Mouse (Mus musculus): ENCODE data around the gene Mterf1b. TPM values are rescaled to one million over a fixed set of nuclear protein-coding genes. Genes with fewer than 3 reads are reported as not detected.
A peak's percentile ranks its signal among the peaks of the same experiment; 100 is the strongest.
"Not testable (repeated sequence)": the region's sequence is repeated elsewhere in the genome, so short reads cannot be mapped to it uniquely, and the experiment has no call there.

Mterf1b gene
- polyA plus RNA-seq (2014; fragmentation: Nextera tagmentation; extraction: Ambion mirVana), result 2.7 and 3.7 TPM in 2 replicates

- not testable (repeated sequence) for H3K27me3 ChIP-seq (ENCODE audit: control insufficient read depth, insufficient read depth, low read length); H3K27ac ChIP-seq (ENCODE audit: low read depth, low read length); H3K36me3 ChIP-seq (ENCODE audit: control insufficient read depth, insufficient read depth, low read length); H3K9me3 ChIP-seq (ENCODE audit: control insufficient read depth, low read length); H3K4me1 ChIP-seq (replicated peaks; ENCODE audit: control insufficient read depth, insufficient read depth, low read length)
- peak within 1 kb of the TSS; percentile 50 for H3K4me2 ChIP-seq (replicated peaks; ENCODE audit: low read depth, low read length)
- ATAC-seq (ENCODE audit: low FRiP score), result peak; percentile 99
- 64% methylated on average over 11 of the region's 37 CpGs for WGBS
- H3K9ac ChIP-seq (ENCODE audit: low read depth, low read length), result peak within 1 kb of the TSS; percentile 43
- peak; percentile 36 for DNase-seq (ENCODE audit: low spot score)
- H3K4me3 ChIP-seq (ENCODE audit: low read depth, low read length), result peak within 1 kb of the TSS; percentile 36
Observed at GRCm38 (mm10) chr5:4191671-4192480, at the start of gene Mterf1b. TSS of gene Mterf1b (plus strand) at chr5:4192367.

- WGBS, result 79% methylated on average over 4 of the region's 5 CpGs
- not testable (repeated sequence) for H3K36me3 ChIP-seq (ENCODE audit: control insufficient read depth, insufficient read depth, low read length); H3K4me3 ChIP-seq (ENCODE audit: low read depth, low read length); DNase-seq (ENCODE audit: low spot score); H3K27me3 ChIP-seq (ENCODE audit: control insufficient read depth, insufficient read depth, low read length); H3K9ac ChIP-seq (ENCODE audit: low read depth, low read length); H3K9me3 ChIP-seq (ENCODE audit: control insufficient read depth, low read length); H3K27ac ChIP-seq (ENCODE audit: low read depth, low read length); H3K4me1 ChIP-seq (replicated peaks; ENCODE audit: control insufficient read depth, insufficient read depth, low read length); ATAC-seq (ENCODE audit: low FRiP score); H3K4me2 ChIP-seq (replicated peaks; ENCODE audit: low read depth, low read length)
Observed at GRCm38 (mm10) chr5:4159418-4160071, 32.6 kb upstream of the Mterf1b start.

GRCm38 (mm10) chr5:4161554-4161953, 30.6 kb upstream of the Mterf1b start:
- 87% methylated on average over 3 of the region's 3 CpGs for WGBS
- H3K27ac ChIP-seq (ENCODE audit: low read depth, low read length), result no peak overlapping the region
- DNase-seq (ENCODE audit: low spot score), result no peak

DNA sequence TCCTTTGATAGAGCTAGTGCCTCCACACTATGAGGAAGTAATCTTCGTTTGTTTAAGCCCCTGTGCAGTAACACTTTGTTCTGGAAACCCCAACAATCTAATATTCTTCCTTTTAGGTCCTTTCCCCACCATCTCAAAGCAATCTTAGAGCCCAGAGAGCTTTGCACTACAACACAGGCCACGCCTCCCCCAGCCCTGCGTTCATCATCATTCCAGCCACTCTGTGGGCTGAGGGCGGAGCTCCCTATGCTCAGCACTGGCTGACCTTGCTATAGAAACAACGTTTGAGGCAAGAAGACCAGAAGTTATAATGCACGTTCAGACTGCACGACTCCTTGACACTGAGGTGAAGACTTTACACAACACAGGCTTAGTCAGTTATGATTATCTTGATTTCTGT, 29.7 kb upstream of the Mterf1b start:
- no peaks in the 10 kb centered on the region for H3K27me3 ChIP-seq (ENCODE audit: control insufficient read depth, insufficient read depth, low read length)
- no peak overlapping the region for H3K4me3 ChIP-seq (ENCODE audit: low read depth, low read length)
- no peak overlapping the region for H3K27ac ChIP-seq (ENCODE audit: low read depth, low read length)
- H3K4me1 ChIP-seq (replicated peaks; ENCODE audit: control insufficient read depth, insufficient read depth, low read length), result no peaks in the 10 kb centered on the region
- DNase-seq (ENCODE audit: low spot score), result no peak
- no peaks in the 10 kb centered on the region for H3K9me3 ChIP-seq (ENCODE audit: control insufficient read depth, low read length)
- H3K36me3 ChIP-seq (ENCODE audit: control insufficient read depth, insufficient read depth, low read length), result no peaks in the 10 kb centered on the region
- no peak for ATAC-seq (ENCODE audit: low FRiP score)
- H3K9ac ChIP-seq (ENCODE audit: low read depth, low read length), result no peak overlapping the region
- H3K4me2 ChIP-seq (replicated peaks; ENCODE audit: low read depth, low read length), result no peak overlapping the region
- 74% methylated on average over 7 of the region's 7 CpGs for WGBS

More at GRCm38 (mm10) chr5:4161554-4161953, 30.6 kb upstream of the Mterf1b start:
- Histone ChIP-seq H3K4me3 (ENCODE audit: low read depth, low read length) (no peak overlapping the region), H3K9me3 (ENCODE audit: control insufficient read depth, low read length) (no peaks in the 10 kb centered on the region), H3K27me3 (ENCODE audit: control insufficient read depth, insufficient read depth, low read length) (no peaks in the 10 kb centered on the region), H3K4me2 (replicated peaks; ENCODE audit: low read depth, low read length) (no peak overlapping the region), H3K9ac (ENCODE audit: low read depth, low read length) (no peak overlapping the region), H3K4me1 (replicated peaks; ENCODE audit: control insufficient read depth, insufficient read depth, low read length) (no peaks in the 10 kb centered on the region), H3K36me3 (ENCODE audit: control insufficient read depth, insufficient read depth, low read length) (no peaks in the 10 kb centered on the region)
- ATAC-seq (ENCODE audit: low FRiP score), result no peak

GRCm38 (mm10) chr5:4167813-4168529, 24.2 kb upstream of the Mterf1b start:
- not testable (repeated sequence) for DNase-seq (ENCODE audit: low spot score); H3K4me1 ChIP-seq (replicated peaks; ENCODE audit: control insufficient read depth, insufficient read depth, low read length); H3K9ac ChIP-seq (ENCODE audit: low read depth, low read length); H3K27me3 ChIP-seq (ENCODE audit: control insufficient read depth, insufficient read depth, low read length); H3K4me2 ChIP-seq (replicated peaks; ENCODE audit: low read depth, low read length); H3K9me3 ChIP-seq (ENCODE audit: control insufficient read depth, low read length); H3K4me3 ChIP-seq (ENCODE audit: low read depth, low read length); H3K27ac ChIP-seq (ENCODE audit: low read depth, low read length); ATAC-seq (ENCODE audit: low FRiP score); H3K36me3 ChIP-seq (ENCODE audit: control insufficient read depth, insufficient read depth, low read length)
- 76% methylated on average over 6 of the region's 6 CpGs for WGBS

DNA sequence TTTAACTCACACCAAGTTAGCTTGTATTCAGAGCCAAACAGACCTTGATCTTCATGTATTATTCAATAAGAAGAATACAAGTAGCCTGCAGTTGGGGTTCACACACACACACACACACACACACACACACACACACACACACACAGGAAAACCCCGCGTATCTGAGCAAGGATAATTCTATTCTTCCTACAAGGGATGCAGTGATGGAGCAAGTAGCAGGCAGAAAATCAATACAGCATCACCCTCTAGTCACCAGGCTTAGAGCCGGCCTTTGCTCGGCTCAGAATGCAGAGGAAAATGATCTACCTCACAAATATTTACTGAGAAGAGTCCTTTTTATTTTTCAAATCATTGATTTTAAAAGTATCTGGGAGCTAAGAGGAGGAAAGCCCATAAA, 23.6 kb upstream of the Mterf1b start:
- H3K27me3 ChIP-seq (ENCODE audit: control insufficient read depth, insufficient read depth, low read length); DNase-seq (ENCODE audit: low spot score): not testable (repeated sequence)
- 84% methylated on average over 4 of the region's 4 CpGs for WGBS

DNA sequence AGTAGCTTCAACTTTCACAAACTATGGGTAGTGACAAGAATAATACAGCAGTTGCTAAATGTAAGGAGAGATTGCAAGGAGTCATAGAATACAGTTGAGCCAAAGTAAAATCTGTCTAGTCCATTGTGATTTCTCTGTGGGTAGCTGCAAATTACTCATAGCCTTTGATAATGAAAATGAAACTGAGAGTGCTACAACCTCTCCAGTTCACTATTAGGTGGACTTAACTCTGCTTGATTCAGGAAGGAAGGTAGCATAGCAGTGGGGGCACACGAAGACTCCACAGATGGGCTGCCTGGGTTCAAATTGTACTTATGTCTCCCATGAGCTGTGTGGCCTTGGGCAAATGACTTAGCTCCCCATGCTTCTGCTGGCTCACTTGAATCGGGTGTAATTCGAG, 15.7 kb upstream of the Mterf1b start:
- WGBS, result 88% methylated on average over 3 of the region's 3 CpGs
- DNase-seq (ENCODE audit: low spot score); H3K4me2 ChIP-seq (replicated peaks; ENCODE audit: low read depth, low read length); H3K27ac ChIP-seq (ENCODE audit: low read depth, low read length); H3K9me3 ChIP-seq (ENCODE audit: control insufficient read depth, low read length); H3K4me1 ChIP-seq (replicated peaks; ENCODE audit: control insufficient read depth, insufficient read depth, low read length); H3K9ac ChIP-seq (ENCODE audit: low read depth, low read length); H3K27me3 ChIP-seq (ENCODE audit: control insufficient read depth, insufficient read depth, low read length); H3K4me3 ChIP-seq (ENCODE audit: low read depth, low read length); ATAC-seq (ENCODE audit: low FRiP score); H3K36me3 ChIP-seq (ENCODE audit: control insufficient read depth, insufficient read depth, low read length): not testable (repeated sequence)

More for the DNA sequence above, 23.6 kb upstream of the Mterf1b start:
- not testable (repeated sequence) for H3K27ac ChIP-seq (ENCODE audit: low read depth, low read length); ATAC-seq (ENCODE audit: low FRiP score); H3K4me2 ChIP-seq (replicated peaks; ENCODE audit: low read depth, low read length); H3K36me3 ChIP-seq (ENCODE audit: control insufficient read depth, insufficient read depth, low read length); H3K9ac ChIP-seq (ENCODE audit: low read depth, low read length); H3K4me3 ChIP-seq (ENCODE audit: low read depth, low read length); H3K9me3 ChIP-seq (ENCODE audit: control insufficient read depth, low read length); H3K4me1 ChIP-seq (replicated peaks; ENCODE audit: control insufficient read depth, insufficient read depth, low read length)

DNA sequence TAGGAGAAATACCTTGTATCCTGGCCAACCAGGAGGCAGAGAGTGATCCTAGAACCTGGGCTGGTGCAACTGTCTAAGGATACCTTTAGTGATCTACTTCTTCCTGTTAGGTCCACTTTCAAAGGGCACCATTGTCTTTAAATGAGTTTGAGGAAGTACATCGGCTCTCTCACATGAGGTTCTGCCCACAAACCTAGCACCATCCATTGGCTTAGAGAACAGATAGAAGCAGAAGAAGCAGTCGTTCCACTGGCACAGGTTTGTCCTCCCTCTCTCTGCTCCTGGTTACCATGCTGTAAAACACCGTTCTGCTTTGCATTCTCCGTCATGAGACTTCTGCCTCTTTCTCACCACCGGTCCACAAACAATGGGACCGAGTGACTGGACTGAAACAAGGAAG, 12.8 kb upstream of the Mterf1b start:
- WGBS, result 88% methylated on average over 6 of the region's 6 CpGs
- ATAC-seq (ENCODE audit: low FRiP score), result no peak
- H3K27ac ChIP-seq (ENCODE audit: low read depth, low read length), result no peak overlapping the region
- H3K4me3 ChIP-seq (ENCODE audit: low read depth, low read length), result no peak overlapping the region
- no peaks in the 10 kb centered on the region for H3K36me3 ChIP-seq (ENCODE audit: control insufficient read depth, insufficient read depth, low read length)
- H3K9ac ChIP-seq (ENCODE audit: low read depth, low read length), result no peak overlapping the region
- H3K4me1 ChIP-seq (replicated peaks; ENCODE audit: control insufficient read depth, insufficient read depth, low read length), result no peaks in the 10 kb centered on the region
- no peak for DNase-seq (ENCODE audit: low spot score)
- no peak overlapping the region for H3K4me2 ChIP-seq (replicated peaks; ENCODE audit: low read depth, low read length)
- H3K27me3 ChIP-seq (ENCODE audit: control insufficient read depth, insufficient read depth, low read length), result no peaks in the 10 kb centered on the region
- H3K9me3 ChIP-seq (ENCODE audit: control insufficient read depth, low read length), result no peaks in the 10 kb centered on the region
